Mouse (Mus musculus) thymus, postnatal 25 days (tissue): ENCODE results near the gene Gm44511.
A peak's percentile ranks its signal among the peaks of the same experiment; 100 is the strongest.
"Not testable (repeated sequence)": the region's sequence is repeated elsewhere in the genome, so short reads cannot be mapped to it uniquely, and the experiment has no call there.

Experiments
- DNase-seq: peaks from one replicate; pipeline ENCODE4 v3.0.0; 2022

Gene Gm44511

DNA sequence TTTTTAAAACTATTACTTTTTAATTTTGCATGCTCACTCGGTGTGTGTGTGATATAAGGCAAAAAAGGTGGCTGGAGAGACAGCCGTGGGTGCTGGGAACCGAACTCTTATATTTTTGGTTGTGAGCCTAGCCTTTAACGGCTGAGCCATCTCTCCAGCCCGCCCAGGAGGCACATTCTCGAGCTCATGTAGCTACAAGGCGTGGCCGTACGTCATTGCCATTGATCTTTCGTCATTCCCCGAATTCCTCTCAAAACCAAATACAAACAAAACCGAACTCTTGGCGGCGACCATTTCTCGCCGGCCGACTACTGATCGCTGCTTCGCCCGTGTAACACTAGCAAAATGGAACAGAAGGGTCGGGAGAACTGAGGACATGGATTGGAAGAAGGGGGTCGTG lies 66.1 kb downstream of the Gm44511 start:
- peak; percentile 92 for DNase-seq

- no peak for DNase-seq
These were observed 66.7 kb downstream of the Gm44511 start for GRCm38 (mm10) chr6:128759221-128759950.

- DNase-seq = not testable (repeated sequence)
These were observed 70.7 kb downstream of the Gm44511 start for GRCm38 (mm10) chr6:128755402-128755763.

GRCm38 (mm10) chr6:128754748-128755401 lies 71.2 kb downstream of the Gm44511 start:
- DNase-seq = not testable (repeated sequence)

DNA sequence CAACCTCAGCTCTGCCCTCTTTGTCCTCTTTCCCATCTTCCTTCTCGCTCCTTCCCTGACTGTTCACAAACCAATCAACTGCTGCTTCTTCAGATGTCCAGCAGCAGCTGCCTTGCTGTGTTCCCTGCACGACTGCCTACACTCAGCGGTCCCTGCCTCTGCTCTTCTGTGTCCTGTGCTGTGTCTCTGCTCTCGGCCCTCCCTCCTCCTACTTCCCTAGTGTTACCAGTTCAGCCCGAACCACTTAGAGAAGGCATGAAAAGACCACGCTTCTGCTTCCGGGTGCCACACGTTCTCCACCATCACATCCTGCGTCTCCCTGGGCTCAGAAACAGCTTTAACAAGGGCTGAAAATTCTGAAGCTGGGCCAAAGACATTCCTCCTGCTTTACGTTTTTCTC lies 71.8 kb downstream of the Gm44511 start:
- DNase-seq = peak; percentile 34

- DNase-seq = peak; percentile 72
These were observed 72.4 kb downstream of the Gm44511 start for GRCm38 (mm10) chr6:128753610-128754224.

DNA sequence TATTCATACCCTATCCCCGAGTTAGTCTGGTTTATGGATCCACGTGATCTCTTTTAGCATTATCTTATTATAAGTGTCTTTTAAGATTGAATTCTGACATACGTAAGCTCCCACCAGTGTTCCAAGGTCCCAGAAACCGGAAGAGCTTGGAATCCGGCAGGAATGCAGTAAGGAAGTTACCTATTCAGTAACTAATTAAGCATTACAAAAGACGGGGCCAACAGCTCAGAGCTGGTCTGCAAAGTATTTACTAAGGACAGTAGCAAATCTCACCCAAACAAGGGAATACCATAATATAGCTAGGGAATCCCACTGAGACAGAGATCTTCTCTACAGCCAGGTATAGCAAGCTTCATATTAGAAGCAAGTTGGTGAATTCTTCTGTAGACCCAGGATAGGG lies 79.1 kb downstream of the Gm44511 start:
- DNase-seq = not testable (repeated sequence)

DNA sequence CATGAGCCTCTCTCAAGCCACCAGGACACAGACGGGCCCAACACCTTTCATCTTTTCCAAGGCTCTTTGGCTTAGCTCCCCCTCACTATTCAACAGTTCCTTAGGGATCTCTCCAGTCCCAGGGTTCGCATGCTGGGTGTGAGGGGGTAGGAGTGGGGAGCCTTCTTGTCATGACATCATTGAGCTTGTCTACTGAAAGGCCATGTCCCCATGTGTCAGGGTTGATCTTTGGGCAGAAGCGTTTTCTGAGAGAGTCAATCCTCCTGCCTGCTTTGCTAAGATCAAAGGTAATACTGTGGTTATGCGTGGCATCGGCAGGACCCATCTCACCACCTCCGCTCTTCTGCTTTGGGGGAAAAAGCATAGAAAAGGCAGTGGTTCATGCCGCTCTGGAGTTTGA lies 88.7 kb downstream of the Gm44511 start:
- peak; percentile 6 for DNase-seq

DNA sequence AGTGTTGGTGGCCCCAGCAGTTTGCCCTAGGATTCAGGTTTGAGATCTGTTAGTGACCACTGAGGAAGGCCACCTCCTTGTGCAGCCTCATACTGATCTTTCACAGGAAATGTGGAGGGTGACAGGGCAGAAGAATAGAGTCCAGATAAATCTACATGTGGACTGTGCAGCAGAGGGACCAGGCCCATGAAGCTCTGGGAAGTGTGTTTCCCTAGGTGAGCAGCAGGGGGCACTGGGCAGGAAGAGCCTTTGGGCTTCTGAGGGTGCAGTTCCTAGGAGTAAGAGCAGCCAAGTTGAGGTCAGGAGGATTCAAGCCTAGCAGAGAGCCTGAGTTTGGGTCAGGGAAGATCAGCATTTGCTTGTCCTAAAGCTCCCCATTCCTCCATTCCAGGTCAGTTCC lies 90.0 kb downstream of the Gm44511 start:
- DNase-seq = peak; percentile 62

GRCm38 (mm10) chr6:128734896-128735295 lies 91.2 kb downstream of the Gm44511 start:
- no peak for DNase-seq

- DNase-seq = no peak
These were observed 92.0 kb downstream of the Gm44511 start for GRCm38 (mm10) chr6:128733908-128734679.

GRCm38 (mm10) chr6:128732032-128732431 lies 94.1 kb downstream of the Gm44511 start:
- DNase-seq = no peak
